Mouse (Mus musculus) splenic B cell, adult 2 months (primary cell): ENCODE measurements around the gene Sh3bp4.

Experiments
- DNase-seq: peaks from one replicate; pipeline ENCODE4 v3.0.0-alpha.2; 2011; ENCODE audit warnings: low read depth, low spot score
- H3K27me3 ChIP-seq: 2 replicates; pipeline ENCODE4 v1.6.1; 2012; ENCODE audit warnings: mild to moderate bottlenecking, low read length, moderate library complexity, mixed read lengths; ENCODE audit not compliant: control insufficient read depth, poor library complexity, insufficient read depth, severe bottlenecking
- H3K36me3 ChIP-seq: 2 replicates; pipeline ENCODE4 v1.6.1; 2012; ENCODE audit warnings: mild to moderate bottlenecking, low read length, moderate library complexity, mixed read lengths; ENCODE audit not compliant: control insufficient read depth, poor library complexity, insufficient read depth, severe bottlenecking

Gene Sh3bp4

DNA sequence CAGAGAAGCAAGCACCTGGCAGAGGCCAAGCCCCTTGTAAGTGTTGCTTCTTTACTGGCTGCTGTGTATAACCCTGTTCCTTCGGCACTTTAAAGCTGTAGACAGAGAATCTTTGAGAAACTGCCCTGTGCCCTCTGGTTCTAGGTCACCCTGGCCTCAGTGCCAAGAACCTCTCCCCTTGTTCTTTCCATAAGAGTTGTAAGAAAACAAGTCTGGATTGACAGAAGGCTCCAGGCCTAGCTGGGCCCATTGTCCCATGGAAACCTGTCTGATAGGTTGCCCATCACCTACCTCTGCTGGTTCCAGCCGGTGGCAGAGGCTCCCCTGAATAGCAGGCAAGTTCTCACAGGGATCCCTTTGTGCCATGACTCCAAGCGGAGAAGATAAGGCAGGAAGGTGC is 47.9 kb downstream of the Sh3bp4 start:
- H3K27me3 ChIP-seq, result no peaks in the 10 kb centered on the region

DNA sequence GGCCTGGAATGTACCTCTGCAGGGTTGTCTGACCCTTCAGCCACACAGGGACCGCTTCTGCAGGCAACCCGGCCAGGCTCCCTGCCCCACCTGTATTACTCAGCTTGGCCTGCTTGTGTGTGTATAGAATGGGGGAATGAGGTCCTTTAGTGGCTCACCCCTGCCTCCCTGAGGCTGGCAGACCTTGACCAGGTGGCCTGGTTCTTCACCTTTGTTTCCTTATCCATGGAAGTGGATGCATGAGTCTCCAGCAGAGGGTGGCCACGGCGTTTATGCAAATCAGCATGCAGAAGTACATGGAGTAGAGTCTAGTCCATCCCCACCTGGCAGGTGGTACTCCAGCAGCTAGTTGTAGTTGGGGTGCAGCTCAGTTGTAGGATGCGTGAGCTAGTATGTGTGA is 48.6 kb downstream of the Sh3bp4 start:
- Histone ChIP-seq H3K36me3 (no peaks in the 10 kb centered on the region), H3K27me3 (no peaks in the 10 kb centered on the region)
- DNase-seq, result no peak

More for the DNA sequence above, 47.9 kb downstream of the Sh3bp4 start:
- no peaks in the 10 kb centered on the region for H3K36me3 ChIP-seq
- no peak for DNase-seq

DNA sequence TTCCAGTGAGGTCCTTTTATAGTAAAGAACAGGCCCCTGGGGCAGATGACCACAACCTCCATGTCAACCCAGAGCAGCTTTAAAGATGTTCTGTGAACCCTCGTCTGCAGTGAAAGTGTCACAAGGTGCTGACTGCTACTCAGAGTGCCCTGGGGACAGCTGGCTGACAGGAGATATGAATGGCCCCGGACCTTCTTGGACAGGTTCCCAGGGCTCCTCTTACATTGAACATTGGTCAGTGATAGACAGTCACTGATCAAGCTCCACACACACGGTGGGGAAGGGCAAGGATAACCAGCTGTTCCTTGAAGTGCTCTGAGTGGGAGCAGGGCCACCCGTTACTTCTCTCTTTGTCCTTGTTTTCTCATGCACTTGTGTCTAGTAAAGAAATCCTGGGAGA is 50.1 kb downstream of the Sh3bp4 start:
- Histone ChIP-seq H3K36me3 (no peaks in the 10 kb centered on the region), H3K27me3 (no peaks in the 10 kb centered on the region)
- no peak for DNase-seq

DNA sequence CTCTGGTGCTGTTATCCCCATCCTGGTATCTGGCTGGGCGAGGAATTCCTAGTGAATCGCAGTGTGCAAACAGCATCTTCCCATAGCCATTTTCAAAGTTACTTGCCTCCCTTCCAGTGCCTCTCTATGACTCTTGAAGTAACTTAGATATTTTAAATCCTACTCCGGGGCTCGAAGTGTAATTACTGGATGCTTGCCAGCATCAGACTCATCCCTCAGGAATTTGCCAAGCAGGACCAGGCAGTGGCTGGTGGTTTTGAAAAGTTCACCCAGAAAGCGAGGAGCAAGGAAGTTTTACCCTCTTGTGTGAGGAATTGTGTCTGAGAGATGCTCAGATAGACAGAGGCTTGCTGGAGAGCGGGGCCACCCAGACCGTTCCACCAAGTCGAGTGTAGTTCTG is 51.3 kb downstream of the Sh3bp4 start:
- DNase-seq, result no peak
- Histone ChIP-seq H3K27me3 (no peaks in the 10 kb centered on the region), H3K36me3 (no peaks in the 10 kb centered on the region)

DNA sequence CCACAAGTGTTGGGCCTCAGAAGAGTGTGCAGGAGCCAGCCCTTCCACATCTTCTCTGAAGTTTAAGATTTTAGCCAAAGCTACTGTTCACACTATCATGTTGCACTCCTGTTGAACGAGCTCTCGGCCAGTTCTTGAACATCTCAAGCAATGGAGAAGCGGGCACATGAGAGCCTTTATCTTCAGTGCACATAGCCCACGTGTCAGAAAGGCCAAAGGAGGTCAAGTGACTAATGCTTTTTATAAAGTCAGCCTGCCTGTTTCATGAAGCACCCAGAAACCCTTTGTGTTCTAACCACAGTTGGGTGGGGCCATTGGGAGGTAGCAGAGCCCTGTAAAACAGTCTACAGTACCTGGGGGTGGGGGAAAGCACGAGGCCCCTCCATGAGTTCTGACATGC is 52.2 kb downstream of the Sh3bp4 start:
- Histone ChIP-seq H3K27me3 (no peaks in the 10 kb centered on the region), H3K36me3 (no peaks in the 10 kb centered on the region)
- no peak for DNase-seq

DNA sequence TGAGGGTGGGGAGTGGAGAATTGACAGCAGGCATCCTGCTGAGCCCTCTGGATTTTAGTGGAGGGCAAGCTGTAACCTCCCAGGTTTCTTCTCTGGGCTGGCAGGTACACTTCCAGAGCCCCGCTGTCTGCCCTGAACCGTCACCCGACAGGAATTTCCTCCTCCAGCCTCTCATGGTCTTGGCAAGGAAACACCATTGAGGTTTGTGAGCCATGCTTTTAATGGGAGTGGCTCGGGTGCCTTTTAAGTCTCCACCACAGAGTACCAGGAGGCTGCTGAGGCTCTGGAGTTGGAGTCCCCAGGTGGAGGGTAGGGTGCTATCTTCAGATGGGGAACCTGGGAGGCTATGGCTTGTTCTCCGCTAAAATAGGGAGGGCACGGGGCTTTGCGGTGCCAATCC is 53.9 kb downstream of the Sh3bp4 start:
- H3K27me3 ChIP-seq, result no peaks in the 10 kb centered on the region
- H3K36me3 ChIP-seq, result no peaks in the 10 kb centered on the region
- DNase-seq, result no peak

DNA sequence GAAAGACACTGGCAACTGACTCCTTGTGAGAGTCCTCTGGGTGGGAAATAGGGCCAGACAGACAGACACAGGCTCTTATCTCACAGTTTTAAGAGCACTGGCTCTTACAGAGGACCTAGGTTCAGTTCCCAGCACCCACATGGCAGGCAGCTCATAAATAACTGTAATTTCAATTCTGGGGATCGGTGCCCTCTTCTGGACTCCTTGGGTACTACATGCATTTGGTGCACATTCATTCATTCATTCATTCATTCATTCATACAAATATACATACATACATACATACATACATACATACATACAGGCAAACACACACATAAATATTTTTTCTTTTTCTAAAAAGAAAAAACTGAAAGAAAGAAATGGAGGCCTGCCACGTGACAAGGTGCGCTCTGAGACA is 56.9 kb downstream of the Sh3bp4 start:
- no peaks in the 10 kb centered on the region for H3K36me3 ChIP-seq
- no peaks in the 10 kb centered on the region for H3K27me3 ChIP-seq
- no peak for DNase-seq

DNA sequence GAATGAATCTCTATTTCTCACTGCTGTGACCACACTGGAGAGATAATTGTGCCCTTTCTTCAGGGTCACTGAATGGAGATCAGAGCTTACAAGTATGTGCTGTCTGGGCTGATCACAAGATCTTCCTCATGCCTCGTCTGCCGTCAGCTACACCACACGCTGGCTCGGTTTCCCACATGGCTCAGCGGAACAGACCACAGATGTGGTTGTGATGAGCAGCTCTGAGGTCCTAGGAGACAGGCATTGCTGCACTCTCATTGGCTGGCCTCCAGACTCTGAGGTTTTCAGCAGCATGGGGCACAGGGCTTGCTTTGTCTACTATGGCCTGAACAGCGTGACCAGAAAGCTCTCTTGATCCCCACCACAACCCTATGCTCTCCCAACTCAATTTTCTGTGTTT is 60.2 kb downstream of the Sh3bp4 start:
- no peak for DNase-seq
- Histone ChIP-seq H3K27me3 (no peaks in the 10 kb centered on the region), H3K36me3 (no peaks in the 10 kb centered on the region)

DNA sequence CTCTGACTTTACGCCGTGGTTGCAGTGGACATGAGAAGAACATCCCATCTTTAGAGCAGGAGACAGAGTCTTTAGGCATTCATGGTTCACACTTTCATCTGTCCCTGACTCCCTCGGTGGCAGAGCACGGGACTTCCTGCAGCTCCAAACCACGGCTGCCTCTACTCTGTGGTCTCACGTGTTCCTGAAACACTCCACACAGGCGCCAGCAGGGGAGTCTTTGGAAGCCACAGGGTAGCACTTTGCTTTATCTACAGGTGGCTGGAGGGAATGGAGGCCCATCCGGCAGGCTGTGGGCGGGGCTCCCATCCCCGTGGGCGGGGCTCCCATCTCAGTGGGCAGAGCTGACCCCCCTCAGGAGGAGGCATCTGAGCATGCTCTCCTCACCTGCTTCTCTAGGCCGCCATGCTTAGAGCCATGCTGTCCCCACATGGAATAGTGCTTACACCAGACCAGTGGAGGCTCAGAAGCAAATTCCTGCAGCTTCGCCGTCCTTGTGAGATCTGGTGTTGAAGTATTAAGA is 60.9 kb downstream of the Sh3bp4 start:
- DNase-seq, result no peak
- H3K27me3 ChIP-seq, result no peaks in the 10 kb centered on the region
- H3K36me3 ChIP-seq, result no peaks in the 10 kb centered on the region

DNA sequence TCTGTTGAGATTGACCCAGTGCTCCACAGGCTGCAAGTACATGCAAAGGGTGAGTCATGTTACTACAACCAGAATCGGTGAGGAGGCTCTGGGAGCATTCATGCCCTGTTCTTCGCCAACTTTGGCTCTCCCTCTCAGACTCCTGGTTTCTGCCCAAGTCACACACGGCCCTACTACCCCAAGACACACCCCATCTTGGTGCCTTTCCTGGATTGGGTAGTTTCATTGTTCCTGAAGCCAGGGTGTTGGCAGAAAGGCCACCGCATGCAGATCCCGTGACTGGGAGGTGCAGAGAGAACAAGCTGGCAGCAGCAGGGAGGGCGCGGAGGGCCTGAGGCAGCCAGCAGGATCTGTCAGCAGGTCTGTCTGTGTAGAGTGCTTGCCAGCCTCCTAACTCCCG is 61.5 kb downstream of the Sh3bp4 start:
- H3K36me3 ChIP-seq, result no peaks in the 10 kb centered on the region
- H3K27me3 ChIP-seq, result no peaks in the 10 kb centered on the region
- DNase-seq, result no peak

DNA sequence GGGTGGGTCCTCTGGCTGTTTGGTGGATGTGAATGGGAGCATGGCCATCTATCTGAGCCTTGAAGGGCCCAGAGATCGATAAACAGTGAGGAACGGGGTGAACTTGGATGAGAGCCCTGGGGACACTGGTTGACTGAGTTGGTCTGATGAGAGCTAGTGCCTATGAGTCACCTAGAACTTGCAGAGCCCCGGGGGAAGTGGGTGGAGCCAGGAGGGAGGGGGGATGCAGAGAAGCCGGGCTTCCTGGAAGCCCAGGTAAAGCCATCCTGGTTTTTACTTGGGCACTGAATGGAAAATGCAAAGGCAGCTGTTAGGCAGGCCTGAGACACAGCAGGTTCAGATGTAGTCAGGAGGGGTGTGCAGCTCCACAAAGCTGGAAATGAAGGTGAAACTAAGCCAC is 63.1 kb downstream of the Sh3bp4 start:
- no peak for DNase-seq
- Histone ChIP-seq H3K27me3 (no peaks in the 10 kb centered on the region), H3K36me3 (no peaks in the 10 kb centered on the region)

DNA sequence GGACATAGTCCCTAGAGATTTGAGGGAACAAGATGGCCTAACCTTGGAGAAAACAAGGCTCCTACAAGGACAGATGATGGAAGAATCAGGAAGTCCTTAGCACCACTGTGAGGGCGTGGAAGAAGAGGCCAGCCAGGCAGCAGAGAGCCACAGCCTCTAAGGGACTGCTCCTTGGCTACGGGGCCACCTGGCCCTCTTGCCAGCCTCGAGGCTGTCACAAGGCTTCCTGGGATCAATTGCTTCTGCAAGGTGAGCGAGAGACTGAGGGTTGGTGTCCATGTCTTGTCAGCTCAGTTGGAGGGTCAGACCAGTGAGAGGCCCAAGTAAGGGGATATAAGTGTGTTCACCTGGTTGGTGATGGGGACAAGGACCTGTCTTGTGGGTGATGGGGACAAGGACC is 63.5 kb downstream of the Sh3bp4 start:
- Histone ChIP-seq H3K27me3 (no peaks in the 10 kb centered on the region), H3K36me3 (no peaks in the 10 kb centered on the region)
- no peak for DNase-seq

DNA sequence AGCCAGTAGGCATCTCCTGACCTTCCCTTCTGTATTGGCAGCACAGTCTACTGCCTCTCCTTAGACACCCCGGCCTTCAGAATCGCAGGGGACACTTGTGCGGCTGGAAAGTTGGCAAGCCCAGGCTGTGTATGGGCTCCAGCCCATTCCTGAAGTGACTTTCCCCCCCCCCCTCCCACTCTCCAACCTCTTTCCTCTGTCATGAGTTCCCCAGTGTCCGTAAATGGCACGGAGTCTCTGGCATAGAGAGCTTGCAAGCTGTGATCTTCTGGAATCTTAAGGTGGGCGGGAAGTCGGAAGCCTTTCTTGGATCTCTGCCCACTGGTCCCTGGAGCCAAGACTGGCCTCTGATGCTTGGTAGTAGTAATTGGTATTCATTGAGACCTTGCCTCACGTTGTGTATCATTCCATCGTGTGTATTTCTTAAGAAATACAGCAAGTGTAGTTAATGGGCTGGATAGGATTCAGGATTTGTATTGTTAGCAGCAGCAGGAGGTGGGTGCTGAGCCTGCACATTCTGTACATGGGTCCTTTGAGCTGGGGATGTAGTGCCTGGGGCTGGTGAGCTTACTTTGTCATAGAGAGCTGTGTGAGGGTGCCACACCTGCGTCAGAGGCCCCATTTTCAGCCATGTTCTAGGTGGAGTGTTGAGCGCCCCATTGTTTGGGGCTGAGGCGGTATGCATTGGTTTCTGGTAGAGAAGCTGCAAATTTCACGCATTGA is 66.0 kb downstream of the Sh3bp4 start:
- no peak for DNase-seq
- Histone ChIP-seq H3K27me3 (no peaks in the 10 kb centered on the region), H3K36me3 (no peaks in the 10 kb centered on the region)

DNA sequence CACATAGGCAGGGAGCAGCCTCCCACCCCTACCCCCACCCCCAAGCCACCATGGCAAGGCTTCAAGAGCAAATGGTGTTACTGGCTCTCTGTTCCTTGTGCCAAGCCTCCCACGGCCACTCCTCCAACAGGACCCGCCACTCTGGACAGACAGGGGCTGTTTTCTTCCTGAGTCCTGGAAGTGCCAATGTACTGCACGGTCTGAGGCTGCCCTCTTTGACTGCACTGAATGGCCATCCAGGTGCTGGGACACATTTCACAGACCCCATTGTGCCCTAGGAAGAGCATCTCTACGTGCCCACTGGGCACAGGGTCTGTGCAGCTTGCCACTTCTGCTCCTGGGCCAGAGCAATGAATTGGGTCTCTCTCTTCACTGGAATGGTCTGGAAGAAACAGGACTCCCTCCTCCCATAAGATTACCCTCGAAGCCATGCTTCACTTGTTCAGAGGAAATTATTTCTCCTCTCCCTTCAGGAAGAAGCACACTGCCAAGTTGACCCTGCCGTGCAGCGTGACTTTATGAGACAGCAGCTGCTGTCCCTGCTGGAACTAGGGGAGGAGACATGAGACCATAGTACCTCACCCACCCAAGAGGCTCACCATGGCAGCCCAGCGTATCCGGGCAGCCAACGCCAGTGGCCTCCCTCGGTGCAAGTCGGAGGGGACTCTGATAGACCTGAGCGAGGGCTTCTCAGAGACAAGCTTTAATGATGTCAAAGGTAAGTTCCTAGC is 67.0 kb downstream of the Sh3bp4 start:
- no peaks in the 10 kb centered on the region for H3K36me3 ChIP-seq

DNA sequence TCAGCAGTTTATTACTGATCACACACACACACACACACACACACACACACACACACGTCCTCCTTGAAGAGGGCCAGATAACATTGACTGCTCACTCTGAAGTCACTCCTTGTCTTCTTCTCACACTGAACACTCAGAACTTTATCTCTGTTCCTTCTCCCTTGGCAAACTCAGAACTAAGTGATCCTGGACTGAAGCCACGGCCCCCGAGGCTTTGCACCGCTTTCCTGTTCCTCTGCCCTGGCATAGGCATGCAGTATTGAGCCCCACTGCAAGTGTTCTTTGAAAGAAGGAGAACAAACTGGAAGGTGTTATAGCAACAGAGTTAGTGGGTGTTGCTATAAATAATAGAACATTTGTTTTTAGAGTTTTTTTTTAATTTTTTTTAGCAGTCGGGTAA is 68.1 kb downstream of the Sh3bp4 start:
- Histone ChIP-seq H3K27me3 (no peaks in the 10 kb centered on the region), H3K36me3 (no peaks in the 10 kb centered on the region)
- DNase-seq, result no peak

More for the DNA sequence above, 67.0 kb downstream of the Sh3bp4 start:
- DNase-seq, result no peak
- no peaks in the 10 kb centered on the region for H3K27me3 ChIP-seq
